In the genomic region with DNA sequence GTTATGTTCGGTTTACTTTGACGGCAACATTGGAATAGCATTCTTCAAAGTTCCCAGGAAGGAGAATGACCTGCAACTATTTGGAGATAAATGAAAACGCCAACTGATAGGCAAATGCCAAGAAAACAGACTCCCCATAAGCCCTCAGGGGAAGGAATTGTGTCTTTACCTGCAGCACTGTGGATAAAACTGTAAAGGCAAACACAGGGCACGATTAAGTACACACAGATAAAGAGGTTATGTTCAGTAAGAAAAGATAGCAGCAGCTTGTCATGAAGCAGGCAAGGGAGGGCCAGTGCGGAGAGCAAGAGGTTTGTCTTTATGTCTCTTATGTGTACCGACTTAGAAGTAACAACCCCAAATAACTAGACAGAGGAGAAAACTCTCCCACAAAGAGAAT, we compare ENCODE assay signal across 29 mouse cellular contexts. TPM values are rescaled to one million over a fixed set of nuclear protein-coding genes. Genes with fewer than 3 reads are reported as not detected.
DNase-seq lines count a peak whose midpoint lies in the region; ATAC-seq and TF ChIP-seq lines count a peak whose summit lies in the region.
"Had no signal": no experiment of that assay in that cellular context is flagged by ENCODE, and none has a peak within 500 bp of the region (broad histone marks: within the 10 kb centered on the region; RNA-seq: fewer than 3 reads in every experiment).

No protein-coding gene starts in this region.

- ATAC-seq in kidney, embryonic 15.5 days (replicated peaks; ENCODE audit: low FRiP score): no peak
- ATAC-seq in kidney, embryonic 14.5 days (ENCODE audit: low FRiP score, low TSS enrichment): no peak
- no peak for ATAC-seq in stomach, embryonic 14.5 days (ENCODE audit: insufficient number of reproducible peaks, insufficient read depth, low FRiP score, low read depth)
- ATAC-seq in stomach, postnatal 0 days (ENCODE audit: low FRiP score, low TSS enrichment): no peak
- peak; percentile 55; the same call in 1 of the 2 replicates for ATAC-seq in liver, embryonic 14.5 days (ENCODE audit: insufficient read depth)
- ATAC-seq: forebrain, embryonic 15.5 days; hindbrain, postnatal 0 days; midbrain, embryonic 15.5 days; Patski had no signal

- intact Hi-C loops in left cerebral cortex, adult 2 months (cut with DNase I): no loop called here
- intact Hi-C loops in gastrocnemius, postnatal 36 days (cut with DNase I): no loop called here

- no peaks in the 10 kb centered on the region for H3K9me3 ChIP-seq in kidney, embryonic 15.5 days (replicated peaks)
- H3K9me3 ChIP-seq in kidney, embryonic 14.5 days (ENCODE audit: control insufficient read depth, low read length): no peaks in the 10 kb centered on the region
- H3K9me3 ChIP-seq in stomach, embryonic 14.5 days (ENCODE audit: control insufficient read depth, low read depth, low read length): no peaks in the 10 kb centered on the region
- H3K9me3 ChIP-seq in stomach, postnatal 0 days (ENCODE audit: control insufficient read depth, low read length): no peaks in the 10 kb centered on the region
- no peaks in the 10 kb centered on the region for H3K9me3 ChIP-seq in liver, embryonic 14.5 days (ENCODE audit: control insufficient read depth, low read length)
- H3K9me3 ChIP-seq: embryonic facial prominence, embryonic 15.5 days; forebrain, embryonic 15.5 days; heart, embryonic 12.5 days; midbrain, embryonic 15.5 days; neural tube, embryonic 13.5 days had no signal

- no peak for TF ChIP-seq CTCF in stomach, postnatal 0 days (IDR thresholded peaks at IDR 0.05; ENCODE audit: low read depth)
- TF ChIP-seq CTCF in liver, embryonic 14.5 days (IDR thresholded peaks at IDR 0.05; ENCODE audit: low read depth): no peak
- no peak for TF ChIP-seq CTCF in left cerebral cortex, adult 2 months (IDR thresholded peaks at IDR 0.05)

- H3K36me3 ChIP-seq in kidney, embryonic 15.5 days: peaks cover 3% of the 10 kb centered on the region; the same call in 1 of the 2 replicates
- H3K36me3 ChIP-seq in kidney, embryonic 14.5 days (ENCODE audit: control insufficient read depth, insufficient read depth, low read length): no peaks in the 10 kb centered on the region
- no peaks in the 10 kb centered on the region for H3K36me3 ChIP-seq in stomach, embryonic 14.5 days (ENCODE audit: control insufficient read depth, insufficient read depth, low read length)
- H3K36me3 ChIP-seq in stomach, postnatal 0 days (ENCODE audit: control insufficient read depth, insufficient read depth, low read length): no peaks in the 10 kb centered on the region
- no peaks in the 10 kb centered on the region for H3K36me3 ChIP-seq in liver, embryonic 14.5 days (replicated peaks; ENCODE audit: control insufficient read depth, insufficient read depth, low read depth)
- H3K36me3 ChIP-seq: embryonic facial prominence, embryonic 15.5 days; midbrain, embryonic 15.5 days had no signal

- no peak for TF ChIP-seq EP300 in stomach, postnatal 0 days (optimal IDR thresholded peaks at IDR 0.05)
- no peak for TF ChIP-seq EP300 in liver, embryonic 14.5 days (IDR thresholded peaks at IDR 0.05; ENCODE audit: low read depth)

- H3K4me3 ChIP-seq in kidney, embryonic 15.5 days (replicated peaks): no peak overlapping the region
- no peak overlapping the region for H3K4me3 ChIP-seq in kidney, embryonic 14.5 days (ENCODE audit: low read length)
- no peak overlapping the region for H3K4me3 ChIP-seq in stomach, embryonic 14.5 days (ENCODE audit: low read depth, low read length)
- no peak overlapping the region for H3K4me3 ChIP-seq in stomach, postnatal 0 days (ENCODE audit: low read depth, low read length)
- H3K4me3 ChIP-seq in liver, embryonic 14.5 days (ENCODE audit: insufficient read depth in 1 of 2, low read depth in 2 of 2, low read length in 2 of 2): no peak overlapping the region
- no peak overlapping the region for H3K4me3 ChIP-seq in left cerebral cortex, adult 2 months
- H3K4me3 ChIP-seq: embryonic facial prominence, embryonic 15.5 days; forebrain, embryonic 15.5 days; heart, embryonic 12.5 days; midbrain, embryonic 15.5 days; myocyte; neural tube, embryonic 13.5 days had no signal

- no peaks in the 10 kb centered on the region for H3K27me3 ChIP-seq in kidney, embryonic 15.5 days
- H3K27me3 ChIP-seq in kidney, embryonic 14.5 days (ENCODE audit: control insufficient read depth, insufficient read depth, low read length): no peaks in the 10 kb centered on the region
- H3K27me3 ChIP-seq in stomach, embryonic 14.5 days (ENCODE audit: control insufficient read depth, insufficient read depth, low read length): no peaks in the 10 kb centered on the region
- no peaks in the 10 kb centered on the region for H3K27me3 ChIP-seq in stomach, postnatal 0 days (ENCODE audit: control insufficient read depth, insufficient read depth, low read length)
- no peaks in the 10 kb centered on the region for H3K27me3 ChIP-seq in liver, embryonic 14.5 days (ENCODE audit: control insufficient read depth, insufficient read depth, low read length)
- H3K27me3 ChIP-seq: embryonic facial prominence, embryonic 15.5 days; forebrain, embryonic 15.5 days; heart, embryonic 12.5 days; midbrain, embryonic 15.5 days; neural tube, embryonic 13.5 days; Patski had no signal

- no peak overlapping the region for H3K4me2 ChIP-seq in kidney, embryonic 15.5 days
- no peak overlapping the region for H3K4me2 ChIP-seq in kidney, embryonic 14.5 days (replicated peaks; ENCODE audit: low read depth, low read length)
- no peak overlapping the region for H3K4me2 ChIP-seq in stomach, embryonic 14.5 days (replicated peaks; ENCODE audit: low read depth, low read length)
- H3K4me2 ChIP-seq in stomach, postnatal 0 days (replicated peaks; ENCODE audit: low read depth): no peak overlapping the region
- H3K4me2 ChIP-seq in liver, embryonic 14.5 days (ENCODE audit: low read depth): no peak overlapping the region
- H3K4me2 ChIP-seq: embryonic facial prominence, embryonic 15.5 days; forebrain, embryonic 15.5 days; heart, embryonic 12.5 days; midbrain, embryonic 15.5 days; neural tube, embryonic 13.5 days had no signal

- WGBS in kidney, embryonic 15.5 days: 68% methylated on average over 6 of the region's 6 CpGs
- WGBS in kidney, embryonic 14.5 days: 68% methylated on average over 6 of the region's 6 CpGs
- WGBS in stomach, embryonic 14.5 days: 59% methylated on average over 6 of the region's 6 CpGs
- WGBS in stomach, postnatal 0 days: 50% methylated on average over 6 of the region's 6 CpGs
- WGBS in liver, embryonic 14.5 days (ENCODE audit: insufficient replicate concordance): 41% methylated on average over 6 of the region's 6 CpGs

- DNase-seq in stomach, postnatal 0 days (ENCODE audit: low spot score): no peak
- DNase-seq in liver, embryonic 14.5 days (ENCODE audit: low read depth in 3 of 3, low spot score in 3 of 3): no peak
- DNase-seq in right cerebral cortex, postnatal 25 days: no peak
- DNase-seq in left cerebral cortex, adult 2 months (ENCODE audit: extremely low spot score in 1 of 2, low spot score in 2 of 2): no peak
- no peak for DNase-seq in gastrocnemius, postnatal 36 days
- DNase-seq: adrenal gland, adult 8-10 months; cerebellum, adult 18-20 months; cerebellum, postnatal 25 days; gastrocnemius, postnatal 10 days; heart, postnatal 10 days; kidney, adult 18-20 months; left cerebral cortex, postnatal 4 days; lung, adult 2 months; retina, postnatal 1 day; thymus, adult 18-20 months; thymus, postnatal 36 days had no signal

- H3K9ac ChIP-seq in kidney, embryonic 15.5 days: no peak overlapping the region
- H3K9ac ChIP-seq in kidney, embryonic 14.5 days (ENCODE audit: low read depth, low read length): no peak overlapping the region
- H3K9ac ChIP-seq in stomach, embryonic 14.5 days (replicated peaks; ENCODE audit: low read depth, low read length): no peak overlapping the region
- H3K9ac ChIP-seq in stomach, postnatal 0 days (ENCODE audit: low read length): no peak overlapping the region
- no peak overlapping the region for H3K9ac ChIP-seq in liver, embryonic 14.5 days (replicated peaks)
- H3K9ac ChIP-seq: embryonic facial prominence, embryonic 15.5 days; forebrain, embryonic 15.5 days; heart, embryonic 12.5 days; midbrain, embryonic 15.5 days; neural tube, embryonic 13.5 days had no signal

- H3K4me1 ChIP-seq in kidney, embryonic 15.5 days: peaks cover 22% of the 10 kb centered on the region
- peaks cover 4% of the 10 kb centered on the region; the same call in 1 of the 2 replicates for H3K4me1 ChIP-seq in kidney, embryonic 14.5 days (ENCODE audit: control insufficient read depth, insufficient read depth, low read length)
- no peaks in the 10 kb centered on the region for H3K4me1 ChIP-seq in stomach, embryonic 14.5 days (ENCODE audit: control insufficient read depth, insufficient read depth, low read length)
- H3K4me1 ChIP-seq in stomach, postnatal 0 days (replicated peaks; ENCODE audit: control insufficient read depth, insufficient read depth): no peaks in the 10 kb centered on the region
- peaks cover 0 to 19% of the 10 kb centered on the region in 2 experiments; a peak in 2 of 4 replicates for H3K4me1 ChIP-seq in liver, embryonic 14.5 days (replicated peaks; ENCODE audit: control insufficient read depth in 2 of 2, insufficient read depth in 2 of 2, low read length in 1 of 2)
- H3K4me1 ChIP-seq: forebrain, embryonic 15.5 days; midbrain, embryonic 15.5 days had no signal

- H3K27ac ChIP-seq in kidney, embryonic 15.5 days: peak overlapping the region; percentile 66
- H3K27ac ChIP-seq in kidney, embryonic 14.5 days (ENCODE audit: low read depth, low read length): no peak overlapping the region
- 0 out of 2 replicates have a peak overlapping the region, but pooled peaks have one; percentile 3 for H3K27ac ChIP-seq in stomach, embryonic 14.5 days (ENCODE audit: low read length)
- H3K27ac ChIP-seq in stomach, postnatal 0 days (replicated peaks): no peak overlapping the region
- H3K27ac ChIP-seq in liver, embryonic 14.5 days: no peak overlapping the region
- no peak overlapping the region for H3K27ac ChIP-seq in left cerebral cortex, adult 2 months
- H3K27ac ChIP-seq: embryonic facial prominence, embryonic 15.5 days; forebrain, embryonic 15.5 days; hindbrain, postnatal 0 days; midbrain, embryonic 15.5 days; neural tube, embryonic 13.5 days had no signal

RNA-seq across cellular contexts. Expression of a gene that starts 10.5 kb away (rescaled TPM):
- 0.30 and 0.31 TPM in 2 replicates for polyA plus RNA-seq in kidney, embryonic 15.5 days (2015; fragmentation: Nextera tagmentation; extraction: Ambion mirVana)
- polyA plus RNA-seq in kidney, embryonic 14.5 days (2014; fragmentation: Nextera tagmentation; extraction: Ambion mirVana): 0.31 and 0.43 TPM in 2 replicates
- polyA plus RNA-seq in stomach, embryonic 14.5 days (2014; fragmentation: Nextera tagmentation; extraction: Ambion mirVana): 0.32 and 0.74 TPM in 2 replicates
- 0.07 and 0.08 TPM in 2 replicates for polyA plus RNA-seq in stomach, postnatal 0 days (2015; fragmentation: Nextera tagmentation; extraction: Ambion mirVana)
- polyA plus RNA-seq in liver, embryonic 14.5 days (2012; rRNA removed): not detected in 2 replicates
- 0.06 TPM in 1 of 2 replicates, not detected in the other for polyA plus RNA-seq in liver, embryonic 14.5 days (2014; fragmentation: Nextera tagmentation; extraction: Ambion mirVana)
- not detected for total RNA-seq in left cerebral cortex, adult 2 months (2021)
- total RNA-seq in gastrocnemius, postnatal 36 days (2021): not detected
- total RNA-seq: ES-E14; heart, postnatal 10 days; hindbrain, postnatal 0 days; left cerebral cortex, adult 18-20 months; left cerebral cortex, postnatal 4 days had no signal
- polyA plus RNA-seq: Patski had no signal

Comparison
In these comparisons a context has a peak if more than half of its experiments do, and no peak if none do; other contexts are left out.
1. H3K27ac ChIP-seq: peak in kidney, embryonic 15.5 days (single experiment) and stomach, embryonic 14.5 days (single experiment); none in kidney, embryonic 14.5 days (single experiment), stomach, postnatal 0 days (single experiment), liver, embryonic 14.5 days (single experiment) and left cerebral cortex, adult 2 months (single experiment).